Mouse (Mus musculus) adrenal gland, postnatal 14 days (tissue): ENCODE results near the gene Pmfbp1. TPM values are rescaled to one million over a fixed set of nuclear protein-coding genes. Genes with fewer than 3 reads are reported as not detected.

Experiments used
- DNase-seq: peaks from one replicate; pipeline ENCODE4 v3.0.0; 2021; ENCODE audit warnings: mixed read lengths
- total RNA-seq: library from RNA; stranded (reverse); gene quantifications from 2 replicates; pipeline ENCODE4 v1.2.3, GENCODE M21; 2021

Pmfbp1 gene
- total RNA-seq, 1 experiment from 2014 or later, result not detected

- DNase-seq, result no peak
Observed at GRCm38 (mm10) chr8:109591367-109591766, 97.5 kb downstream of the Pmfbp1 start.

- no peak for DNase-seq
Observed at GRCm38 (mm10) chr8:109592164-109592563, 98.3 kb downstream of the Pmfbp1 start.

Other genes with a start within 250 kb of the Pmfbp1 start
- gene Dhx38, start 71.8 kb downstream of the Pmfbp1 start, total RNA-seq, result 24.9 and 27.2 TPM in 2 replicates
- gene Txnl4b, start 71.9 kb downstream of the Pmfbp1 start, total RNA-seq, result 10.9 and 11.0 TPM in 2 replicates
- gene Hp, start 85.1 kb downstream of the Pmfbp1 start, total RNA-seq, result 115 and 578 TPM in 2 replicates
- 22.7 and 23.9 TPM in 2 replicates for gene Dhodh, start 114.6 kb downstream of the Pmfbp1 start, total RNA-seq
- 0.11 and 0.15 TPM in 2 replicates for gene Pkd1l3, start 120.5 kb downstream of the Pmfbp1 start, total RNA-seq
- 75.4 and 85.1 TPM in 2 replicates for gene Ist1, start 199.2 kb downstream of the Pmfbp1 start, total RNA-seq
- gene Zfp821, start 211.5 kb downstream of the Pmfbp1 start, total RNA-seq, result 10.9 and 13.4 TPM in 2 replicates
- 41.2 and 47.6 TPM in 2 replicates for gene Atxn1l, start 243.7 kb downstream of the Pmfbp1 start, total RNA-seq